Mouse (Mus musculus): ENCODE measurements around the gene Aspg. TPM values are rescaled to one million over a fixed set of nuclear protein-coding genes. Genes with fewer than 3 reads are reported as not detected.
A peak's percentile ranks its signal among the peaks of the same experiment; 100 is the strongest.

Aspg gene
- total RNA-seq, 2 experiments from 2014 or later: 0.17 to 4.3 TPM

- DNase-seq: peak; percentile 84 to 94
Observed at GRCm38 (mm10) chr12:112113710-112114109, 7.2 kb downstream of the Aspg start.

- DNase-seq: no peak
Observed at GRCm38 (mm10) chr12:112117006-112117405, 10.5 kb downstream of the Aspg start.

- no peak for DNase-seq
Observed at GRCm38 (mm10) chr12:112117649-112118048, 11.2 kb downstream of the Aspg start.

- DNase-seq: peak; percentile 45 to 65
Observed at GRCm38 (mm10) chr12:112121188-112121587, 14.7 kb downstream of the Aspg start.

- no peak for DNase-seq
Observed at GRCm38 (mm10) chr12:112125903-112126302, 19.4 kb downstream of the Aspg start.

GRCm38 (mm10) chr12:112126931-112127635, 20.6 kb downstream of the Aspg start:
- DNase-seq: no peak

- DNase-seq: no peak
Observed at GRCm38 (mm10) chr12:112128526-112128925, 22.0 kb downstream of the Aspg start.

- DNase-seq: no peak
Observed at GRCm38 (mm10) chr12:112129300-112129856, 22.9 kb downstream of the Aspg start.

- DNase-seq: peak; percentile 71 to 74
Observed at GRCm38 (mm10) chr12:112130161-112130860, 23.8 kb downstream of the Aspg start.

GRCm38 (mm10) chr12:112130957-112131356, 24.5 kb downstream of the Aspg start:
- DNase-seq: no peak

GRCm38 (mm10) chr12:112140231-112140630, 33.8 kb downstream of the Aspg start:
- DNase-seq: peak; percentile 51 to 64

GRCm38 (mm10) chr12:112140745-112141144, 34.3 kb downstream of the Aspg start:
- no peak for DNase-seq

- DNase-seq: peak in 1 of 2 experiments; percentile 59
Observed at GRCm38 (mm10) chr12:112141300-112141699, 34.8 kb downstream of the Aspg start.

GRCm38 (mm10) chr12:112143116-112143832, 36.8 kb downstream of the Aspg start:
- no peak for DNase-seq

- DNase-seq: no peak
Observed at GRCm38 (mm10) chr12:112143833-112144201, 37.3 kb downstream of the Aspg start.

- no peak for DNase-seq
Observed at GRCm38 (mm10) chr12:112144377-112145115, 38.1 kb downstream of the Aspg start.

GRCm38 (mm10) chr12:112145211-112145874, 38.9 kb downstream of the Aspg start:
- DNase-seq: peak; percentile 87 to 91

GRCm38 (mm10) chr12:112145875-112146651, 39.6 kb downstream of the Aspg start, which contains the start of gene Kif26a:
Gene Kif26a, plus strand, starts transcription at chr12:112146208.
- DNase-seq: peak; percentile 78 to 81

- DNase-seq: no peak
Observed at GRCm38 (mm10) chr12:112147365-112147764, 40.9 kb downstream of the Aspg start.

- no peak for DNase-seq
Observed at GRCm38 (mm10) chr12:112150011-112150410, 43.5 kb downstream of the Aspg start.
